Mouse (Mus musculus) kidney, adult 2 months (tissue): ENCODE measurements at regions not wholly inside any gene's neighbourhood (a gene's known extent, or its start where the extent isn't known, plus 50 kb on each side); places are given as distances from the start of the nearest gene placed in this dataset.

Experiments used
- CTCF ChIP-seq: fragments of 200-500 bp; conservative IDR thresholded peaks from 2 replicates; pipeline ENCODE4 v1.5.1; 2011; ENCODE audit warnings: low read depth, mild to moderate bottlenecking, control low read depth, low read length, moderate library complexity, mixed read lengths; ENCODE audit not compliant: insufficient read depth, insufficient read length
- POLR2A ChIP-seq: fragments of 200-500 bp; IDR thresholded peaks from one replicate; pipeline ENCODE4 v1.6.1; 2011; ENCODE audit warnings: low read depth, low read length, control low read depth

GRCm38 (mm10) chr1:81967746-81968295 is 265.1 kb upstream of the Gm9747 start:
- TF ChIP-seq CTCF (no peak), POLR2A (no peak)
